Mouse (Mus musculus) embryonic facial prominence, embryonic 15.5 days (tissue): ENCODE data around the gene Gstt2. TPM values are rescaled to one million over a fixed set of nuclear protein-coding genes. Genes with fewer than 3 reads are reported as not detected.
A peak's percentile ranks its signal among the peaks of the same experiment; 100 is the strongest.
"Not testable (repeated sequence)": the region's sequence is repeated elsewhere in the genome, so short reads cannot be mapped to it uniquely, and the experiment has no call there.

Experiments
- ATAC-seq: fragments of 200-750 bp; cut with Nextera tagmentation; 2 replicates; pipeline ENCODE4 v1.8.0; 2017; ENCODE audit warnings: low read depth, moderate TSS enrichment; ENCODE audit not compliant: insufficient number of reproducible peaks, low FRiP score, low TSS enrichment
- H3K27ac ChIP-seq: fragments of 300-500 bp; sonication (generic); replicated peaks from 2 replicates; pipeline ENCODE4 v1.5.1; 2015; ENCODE audit warnings: mild to moderate bottlenecking, inconsistent platforms
- H3K27me3 ChIP-seq: fragments of 300-500 bp; sonication (generic); 2 replicates; pipeline ENCODE4 v1.6.1; 2015; ENCODE audit warnings: inconsistent platforms
- H3K36me3 ChIP-seq: fragments of 300-500 bp; sonication (generic); 2 replicates; pipeline ENCODE4 v1.6.1; 2015; ENCODE audit warnings: mild to moderate bottlenecking, inconsistent platforms
- H3K4me1 ChIP-seq: fragments of 300-500 bp; sonication (generic); 2 replicates; pipeline ENCODE4 v1.6.1; 2015; ENCODE audit warnings: inconsistent platforms
- H3K4me2 ChIP-seq: fragments of 300-500 bp; sonication (generic); replicated peaks from 2 replicates; pipeline ENCODE4 v1.6.1; 2015; ENCODE audit warnings: mild to moderate bottlenecking, inconsistent platforms
- H3K4me3 ChIP-seq: fragments of 300-500 bp; sonication (generic); replicated peaks from 2 replicates; pipeline ENCODE4 v1.5.1; 2015; ENCODE audit warnings: mild to moderate bottlenecking, inconsistent platforms
- H3K9ac ChIP-seq: fragments of 300-500 bp; sonication (generic); 2 replicates; pipeline ENCODE4 v1.6.1; 2015; ENCODE audit warnings: inconsistent platforms
- H3K9me3 ChIP-seq: fragments of 300-500 bp; sonication (generic); replicated peaks from 2 replicates; pipeline ENCODE4 v1.6.1; 2016; ENCODE audit warnings: inconsistent platforms
- WGBS: fragments of 180-500 bp; shearing (Covaris S2); methylation state at CpG from one replicate; pipeline ENCODE4 v1.1.7; 2015; 5-methylcytosine and 5-hydroxymethylcytosine counted together
- polyA plus RNA-seq: library from polyadenylated mRNA; unstranded; fragments of >200 nt; fragmentation: Nextera tagmentation; extraction: Ambion mirVana; gene quantifications from 2 replicates; pipeline ENCODE4 v1.2.1, GENCODE M21; 2015

The Gstt2 gene
- polyA plus RNA-seq, 1 experiment from 2014 or later = 9.0 TPM

- H3K27ac ChIP-seq = no peak overlapping the region
- peaks cover 8% of the 10 kb centered on the region for H3K36me3 ChIP-seq
- no peaks in the 10 kb centered on the region for H3K27me3 ChIP-seq
- H3K4me3 ChIP-seq = no peak overlapping the region
- no peak overlapping the region for H3K4me2 ChIP-seq
- peaks cover 28% of the 10 kb centered on the region for H3K4me1 ChIP-seq
- H3K9me3 ChIP-seq = no peaks in the 10 kb centered on the region
- no peak overlapping the region for H3K9ac ChIP-seq
- 0 out of 2 replicates have a peak, but pooled peaks have one; percentile 31 for ATAC-seq
- WGBS = 51% methylated on average over 5 of the region's 5 CpGs
Observed at GRCm38 (mm10) chr10:75854096-75854495, 16.9 kb upstream of the Gstt2 start.

GRCm38 (mm10) chr10:75853452-75853851 lies 16.2 kb upstream of the Gstt2 start:
- no peak overlapping the region for H3K27ac ChIP-seq
- H3K4me1 ChIP-seq = peaks cover 22% of the 10 kb centered on the region
- WGBS = 28% methylated on average over 10 of the region's 10 CpGs
- no peaks in the 10 kb centered on the region for H3K27me3 ChIP-seq
- ATAC-seq = no peak
- H3K9me3 ChIP-seq = no peaks in the 10 kb centered on the region
- H3K4me3 ChIP-seq = no peak overlapping the region
- H3K4me2 ChIP-seq = no peak overlapping the region
- H3K9ac ChIP-seq = no peak overlapping the region
- peaks cover 8% of the 10 kb centered on the region for H3K36me3 ChIP-seq

- Histone ChIP-seq H3K36me3 (peaks cover 5% of the 10 kb centered on the region), H3K9ac (no peak overlapping the region), H3K4me1 (peaks cover 15% of the 10 kb centered on the region), H3K27ac (no peak overlapping the region), H3K9me3 (no peaks in the 10 kb centered on the region), H3K4me3 (no peak overlapping the region), H3K4me2 (no peak overlapping the region), H3K27me3 (no peaks in the 10 kb centered on the region)
- 94% methylated on average over 12 of the region's 12 CpGs for WGBS
- ATAC-seq = no peak
Observed at GRCm38 (mm10) chr10:75852539-75853125, 15.4 kb upstream of the Gstt2 start.

- Histone ChIP-seq H3K9me3 (no peaks in the 10 kb centered on the region), H3K27me3 (no peaks in the 10 kb centered on the region), H3K4me3 (no peak overlapping the region), H3K4me2 (peak overlapping the region; percentile 10; the same call in 1 of the 2 replicates), H3K4me1 (peaks cover 13% of the 10 kb centered on the region), H3K36me3 (no peaks in the 10 kb centered on the region), H3K9ac (no peak overlapping the region), H3K27ac (peak overlapping the region; percentile 55)
- ATAC-seq = no peak
- WGBS = 35% methylated on average over 3 of the region's 3 CpGs
Observed at GRCm38 (mm10) chr10:75851681-75852080, 14.5 kb upstream of the Gstt2 start.

GRCm38 (mm10) chr10:75851076-75851475 lies 13.9 kb upstream of the Gstt2 start:
- Histone ChIP-seq H3K27me3 (no peaks in the 10 kb centered on the region), H3K4me3 (no peak overlapping the region), H3K36me3 (no peaks in the 10 kb centered on the region), H3K27ac (peak overlapping the region; percentile 55; the same call in 1 of the 2 replicates), H3K4me1 (peaks cover 13% of the 10 kb centered on the region), H3K9ac (no peak overlapping the region), H3K9me3 (no peaks in the 10 kb centered on the region), H3K4me2 (peak overlapping the region; percentile 10; the same call in 1 of the 2 replicates)
- ATAC-seq = no peak
- 5% methylated on average over 6 of the region's 6 CpGs for WGBS

- Histone ChIP-seq H3K4me3 (no peak overlapping the region), H3K9ac (no peak overlapping the region), H3K4me2 (no peak overlapping the region), H3K9me3 (no peaks in the 10 kb centered on the region), H3K4me1 (peaks cover 13% of the 10 kb centered on the region), H3K27me3 (no peaks in the 10 kb centered on the region), H3K27ac (no peak overlapping the region), H3K36me3 (no peaks in the 10 kb centered on the region)
- WGBS = 27% methylated on average over 3 of the region's 3 CpGs
- no peak for ATAC-seq
Observed at GRCm38 (mm10) chr10:75848382-75848781, 11.2 kb upstream of the Gstt2 start.

GRCm38 (mm10) chr10:75845306-75845930 lies 8.2 kb upstream of the Gstt2 start:
- Histone ChIP-seq H3K4me3 (no peak overlapping the region), H3K9ac (no peak overlapping the region), H3K27ac (no peak overlapping the region), H3K4me2 (no peak overlapping the region), H3K9me3 (no peaks in the 10 kb centered on the region), H3K27me3 (no peaks in the 10 kb centered on the region), H3K4me1 (no peaks in the 10 kb centered on the region), H3K36me3 (no peaks in the 10 kb centered on the region)
- 75% methylated on average over 6 of the region's 6 CpGs for WGBS
- no peak for ATAC-seq

GRCm38 (mm10) chr10:75844800-75845199 lies 7.6 kb upstream of the Gstt2 start:
- ATAC-seq = no peak
- H3K27ac ChIP-seq = no peak overlapping the region
- no peaks in the 10 kb centered on the region for H3K9me3 ChIP-seq
- H3K4me3 ChIP-seq = no peak overlapping the region
- H3K36me3 ChIP-seq = no peaks in the 10 kb centered on the region
- H3K9ac ChIP-seq = no peak overlapping the region
- no peak overlapping the region for H3K4me2 ChIP-seq
- no peaks in the 10 kb centered on the region for H3K27me3 ChIP-seq
- WGBS = 76% methylated on average over 1 of the region's 1 CpGs
- no peaks in the 10 kb centered on the region for H3K4me1 ChIP-seq

GRCm38 (mm10) chr10:75843898-75844297 lies 6.7 kb upstream of the Gstt2 start:
- not testable (repeated sequence) for H3K4me1 ChIP-seq, H3K4me2 ChIP-seq, H3K4me3 ChIP-seq, H3K9me3 ChIP-seq, ATAC-seq, H3K9ac ChIP-seq, H3K27me3 ChIP-seq, H3K27ac ChIP-seq, H3K36me3 ChIP-seq
- 75% methylated on average over 6 of the region's 6 CpGs for WGBS

GRCm38 (mm10) chr10:75839092-75839491 lies 1.9 kb upstream of the Gstt2 start:
- no peak overlapping the region for H3K4me3 ChIP-seq
- no peak overlapping the region for H3K4me2 ChIP-seq
- H3K4me1 ChIP-seq = peaks cover 34% of the 10 kb centered on the region
- WGBS = 85% methylated on average over 10 of the region's 10 CpGs
- H3K9me3 ChIP-seq = no peaks in the 10 kb centered on the region
- H3K9ac ChIP-seq = no peak overlapping the region
- no peak for ATAC-seq
- 0 out of 2 replicates have a peak, but pooled peaks cover 3% of the 10 kb centered on the region for H3K27me3 ChIP-seq
- H3K27ac ChIP-seq = no peak overlapping the region
- H3K36me3 ChIP-seq = no peaks in the 10 kb centered on the region

GRCm38 (mm10) chr10:75835761-75836531 lies 1.3 kb downstream of the Gstt2 start:
- peak overlapping the region; percentile 41 for H3K4me3 ChIP-seq

More at GRCm38 (mm10) chr10:75835761-75836531, 1.3 kb downstream of the Gstt2 start:
- 0 out of 2 replicates have a peak overlapping the region, but pooled peaks have one; percentile 22 for H3K27ac ChIP-seq
- ATAC-seq = no peak
- H3K9me3 ChIP-seq = no peaks in the 10 kb centered on the region
- WGBS = 24% methylated on average over 9 of the region's 10 CpGs
- no peaks in the 10 kb centered on the region for H3K36me3 ChIP-seq
- 0 out of 2 replicates have a peak, but pooled peaks cover 9% of the 10 kb centered on the region for H3K27me3 ChIP-seq
- H3K4me2 ChIP-seq = peak overlapping the region; percentile 79
- peaks cover 43% of the 10 kb centered on the region for H3K4me1 ChIP-seq
- no peak overlapping the region for H3K9ac ChIP-seq
